Mouse (Mus musculus) heart, postnatal 0 days (tissue): ENCODE measurements around the gene Lrrc8a.

ENCODE experiments used
- CTCF ChIP-seq: IDR thresholded peaks from 2 replicates; pipeline ENCODE4 v1.5.1; 2016; ENCODE audit warnings: antibody characterized with exemption, control low read depth, low read depth
- EP300 ChIP-seq: IDR thresholded peaks from 2 replicates; pipeline ENCODE4 v1.6.1; 2016; ENCODE audit warnings: antibody characterized with exemption, low read depth

DNA sequence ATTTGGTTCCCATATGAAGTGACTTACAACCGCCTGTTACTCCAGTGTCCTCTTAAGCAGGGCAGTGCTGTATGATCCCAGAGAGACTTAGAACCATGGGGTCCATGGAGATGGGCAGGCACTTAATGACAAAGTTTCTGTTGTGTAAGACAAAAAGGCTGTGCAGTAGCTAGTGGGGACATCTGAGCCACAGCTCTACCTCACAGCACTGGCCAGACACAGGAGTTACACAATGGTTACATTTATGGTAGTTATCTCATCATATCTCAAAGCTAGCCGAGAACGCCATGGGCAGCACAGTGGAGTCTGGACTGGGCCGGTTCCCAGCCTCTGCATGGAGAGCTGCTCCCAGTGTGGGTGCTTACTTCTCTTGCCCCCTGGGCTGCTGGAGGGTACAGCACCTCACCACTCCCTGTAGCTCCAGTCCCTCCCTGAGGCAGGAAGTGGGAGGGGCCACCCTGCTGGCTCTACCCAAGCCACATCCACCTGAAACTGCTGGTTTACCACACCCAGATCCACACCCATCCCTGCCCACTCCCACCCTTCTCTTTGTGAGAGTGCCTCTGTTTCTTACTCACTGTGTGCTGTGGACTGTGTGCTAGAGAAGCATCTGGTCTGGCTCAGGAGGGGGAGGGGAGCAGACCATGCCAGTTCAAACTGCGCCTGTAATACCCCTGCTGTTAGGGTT, 14.0 kb downstream of the Lrrc8a start:
- TF ChIP-seq EP300 (no peak), CTCF (no peak)
